Mouse (Mus musculus): Measurements from ENCODE around the gene Rbm20. TPM values are rescaled to one million over a fixed set of nuclear protein-coding genes. Genes with fewer than 3 reads are reported as not detected.
"Not testable (repeated sequence)": the region's sequence is repeated elsewhere in the genome, so short reads cannot be mapped to it uniquely, and the experiment has no call there.

The Rbm20 gene
- total and polyA plus RNA-seq, 2 experiments from 2014 or later, result 0.86 to 1.9 TPM

DNA sequence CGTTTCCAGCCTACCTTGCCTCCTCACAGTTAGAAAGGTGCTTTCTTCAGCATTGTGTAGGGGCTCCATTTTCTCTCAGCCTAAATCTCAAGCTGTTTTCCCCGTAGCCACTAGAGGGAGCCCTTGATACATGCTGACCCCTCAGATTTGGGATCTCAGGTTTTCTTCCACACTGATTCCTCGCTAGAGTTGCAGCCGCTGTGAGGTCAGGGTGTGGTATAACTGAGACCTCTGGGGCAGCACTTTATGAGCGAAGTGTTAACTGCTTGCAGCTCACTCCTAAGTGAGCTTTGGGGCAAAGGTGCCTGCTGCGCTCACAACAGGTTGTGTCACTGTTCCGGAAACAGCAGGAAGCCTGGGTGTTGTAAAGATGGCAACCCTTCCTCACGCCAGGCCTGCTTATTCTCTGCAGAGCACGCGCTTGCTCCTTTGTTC lies 28.3 kb upstream of the Rbm20 start:
- Histone ChIP-seq H3K4me1 (ENCODE audit: insufficient read depth, low read length) (no peaks in the 10 kb centered on the region), H3K36me3 (ENCODE audit: insufficient read depth, low read length) (peaks cover 20% of the 10 kb centered on the region), H3K27me3 (ENCODE audit: insufficient read depth, low read length) (no peaks in the 10 kb centered on the region), H3K4me2 (ENCODE audit: low read depth, low read length) (peak overlapping the region; percentile 30; the same call in 1 of the 2 replicates), H3K4me3 (ENCODE audit: low read length) (no peak overlapping the region), H3K27ac (peak overlapping the region; percentile 45; the same call in 1 of the 2 replicates), H3K9me3 (ENCODE audit: low read length) (no peaks in the 10 kb centered on the region), H3K9ac (replicated peaks; ENCODE audit: low read length) (no peak overlapping the region)
- TF ChIP-seq CTCF (IDR thresholded peaks at IDR 0.05; ENCODE audit: low read depth), result peak; percentile 97
- peak; percentile 79 for ATAC-seq
- peak; percentile 87 for DNase-seq (ENCODE audit: low spot score)
- 41% methylated on average over 10 of the region's 10 CpGs for WGBS

DNA sequence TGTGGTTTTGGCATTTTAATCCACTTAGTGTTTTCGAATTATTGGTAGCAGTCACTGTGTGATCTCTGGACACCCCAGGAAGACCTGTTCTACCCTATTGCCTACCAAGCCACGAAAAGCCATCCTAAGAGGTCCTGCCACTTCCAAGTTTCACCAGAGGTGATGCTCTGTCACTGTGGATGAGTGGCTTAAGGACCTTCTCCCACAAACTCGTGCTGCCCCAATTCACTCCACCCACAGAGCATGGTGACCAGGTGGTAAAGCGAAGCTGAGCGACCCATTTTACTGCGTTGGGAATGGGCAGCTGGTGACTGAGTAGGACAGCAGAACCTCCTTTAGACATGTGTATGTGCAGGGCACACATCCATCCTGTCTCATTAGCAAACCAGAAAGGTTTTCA lies 27.7 kb upstream of the Rbm20 start:
- DNase-seq (ENCODE audit: low spot score) (peak; percentile 57), ATAC-seq (peak; percentile 56)
- Histone ChIP-seq H3K27ac (no peak overlapping the region), H3K4me3 (ENCODE audit: low read length) (no peak overlapping the region), H3K9me3 (ENCODE audit: low read length) (no peaks in the 10 kb centered on the region), H3K4me1 (ENCODE audit: insufficient read depth, low read length) (peaks cover 3% of the 10 kb centered on the region; the same call in 1 of the 2 replicates), H3K27me3 (ENCODE audit: insufficient read depth, low read length) (no peaks in the 10 kb centered on the region), H3K4me2 (ENCODE audit: low read depth, low read length) (no peak overlapping the region), H3K36me3 (ENCODE audit: insufficient read depth, low read length) (peaks cover 18% of the 10 kb centered on the region), H3K9ac (replicated peaks; ENCODE audit: low read length) (no peak overlapping the region)
- peak; percentile 77 for TF ChIP-seq CTCF (IDR thresholded peaks at IDR 0.05; ENCODE audit: low read depth)
- WGBS, result 74% methylated on average over 6 of the region's 6 CpGs

DNA sequence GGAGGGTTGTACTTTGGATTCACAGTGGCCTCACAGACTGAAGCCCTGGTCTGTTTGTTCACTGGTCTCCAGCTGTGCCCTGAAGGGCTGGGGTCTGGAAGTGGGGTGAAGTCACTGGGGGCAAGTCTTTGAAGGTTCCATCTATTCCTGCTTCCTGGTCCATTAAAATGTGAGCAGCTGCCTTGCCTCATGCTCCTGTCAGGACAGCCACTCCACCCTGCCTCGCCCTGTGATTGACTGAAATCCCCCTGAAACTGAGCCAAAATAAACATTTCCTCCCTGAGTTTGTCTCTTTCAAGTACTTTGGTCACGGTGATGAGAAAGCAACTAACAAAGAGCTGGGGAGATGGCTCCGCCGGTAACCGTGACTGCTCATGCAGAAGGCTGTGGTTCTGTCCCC lies 27.3 kb upstream of the Rbm20 start:
- ATAC-seq (no peak), DNase-seq (ENCODE audit: low spot score) (peak; percentile 17)
- no peaks in the 10 kb centered on the region for H3K27me3 ChIP-seq (ENCODE audit: insufficient read depth, low read length)
- no peak overlapping the region for H3K9ac ChIP-seq (replicated peaks; ENCODE audit: low read length)
- TF ChIP-seq CTCF (IDR thresholded peaks at IDR 0.05; ENCODE audit: low read depth), result no peak
- H3K27ac ChIP-seq, result no peak overlapping the region
- H3K4me2 ChIP-seq (ENCODE audit: low read depth, low read length), result no peak overlapping the region
- H3K9me3 ChIP-seq (ENCODE audit: low read length), result no peaks in the 10 kb centered on the region
- WGBS, result 45% methylated on average over 5 of the region's 5 CpGs
- no peak overlapping the region for H3K4me3 ChIP-seq (ENCODE audit: low read length)
- H3K4me1 ChIP-seq (ENCODE audit: insufficient read depth, low read length), result peaks cover 5% of the 10 kb centered on the region; the same call in 1 of the 2 replicates
- peaks cover 17% of the 10 kb centered on the region for H3K36me3 ChIP-seq (ENCODE audit: insufficient read depth, low read length)

DNA sequence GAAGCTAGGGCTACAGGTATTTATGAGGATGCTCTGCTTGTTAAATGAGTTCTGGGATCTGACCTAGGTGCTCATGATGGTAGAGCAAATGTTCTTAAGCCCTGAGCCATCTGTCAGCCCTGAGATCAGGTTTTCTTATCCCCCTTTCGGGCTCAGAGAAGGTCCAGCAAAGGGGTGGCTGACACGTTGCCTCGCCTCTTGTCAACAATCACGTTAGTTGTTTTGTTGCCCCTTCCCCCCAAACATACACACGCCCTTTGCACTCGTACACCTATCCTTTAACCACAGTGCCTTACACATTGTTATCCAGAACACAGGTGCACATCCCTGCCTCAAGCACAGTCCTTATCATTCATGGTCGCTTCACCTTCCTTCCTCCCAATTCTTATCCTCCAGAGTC lies 26.2 kb upstream of the Rbm20 start:
- H3K9ac ChIP-seq (replicated peaks; ENCODE audit: low read length), result no peak overlapping the region
- no peak for TF ChIP-seq CTCF (IDR thresholded peaks at IDR 0.05; ENCODE audit: low read depth)
- H3K4me1 ChIP-seq (ENCODE audit: insufficient read depth, low read length), result peaks cover 5% of the 10 kb centered on the region; the same call in 1 of the 2 replicates
- peaks cover 8% of the 10 kb centered on the region for H3K36me3 ChIP-seq (ENCODE audit: insufficient read depth, low read length)
- H3K9me3 ChIP-seq (ENCODE audit: low read length), result no peaks in the 10 kb centered on the region
- H3K27me3 ChIP-seq (ENCODE audit: insufficient read depth, low read length), result no peaks in the 10 kb centered on the region
- no peak overlapping the region for H3K4me2 ChIP-seq (ENCODE audit: low read depth, low read length)
- H3K27ac ChIP-seq, result no peak overlapping the region
- DNase-seq (ENCODE audit: low spot score), result no peak
- no peak overlapping the region for H3K4me3 ChIP-seq (ENCODE audit: low read length)
- WGBS, result 78% methylated on average over 7 of the region's 7 CpGs
- ATAC-seq, result no peak

DNA sequence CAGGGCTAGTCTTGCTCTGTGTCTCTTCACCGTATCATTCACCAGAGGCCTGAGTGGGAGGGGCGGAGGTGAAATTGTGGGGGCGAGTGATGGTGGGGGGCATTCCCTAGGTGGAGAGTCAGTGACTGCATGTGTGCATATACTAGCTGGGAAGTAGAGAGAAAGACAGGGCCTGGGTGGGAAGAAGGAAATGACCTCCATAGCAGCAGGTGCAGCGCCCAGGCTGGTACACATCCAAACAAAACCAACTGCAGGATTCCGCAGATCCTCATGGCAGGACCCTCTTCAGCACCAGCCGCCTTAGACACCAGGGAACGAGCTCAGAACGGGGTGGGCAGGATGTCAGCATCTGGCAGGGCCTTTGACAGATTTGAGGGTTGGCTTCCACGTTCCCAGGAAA lies 24.8 kb upstream of the Rbm20 start:
- no peak for TF ChIP-seq CTCF (IDR thresholded peaks at IDR 0.05; ENCODE audit: low read depth)
- Histone ChIP-seq H3K4me2 (ENCODE audit: low read depth, low read length) (no peak overlapping the region), H3K36me3 (ENCODE audit: insufficient read depth, low read length) (no peaks in the 10 kb centered on the region), H3K4me1 (ENCODE audit: insufficient read depth, low read length) (peaks cover 5% of the 10 kb centered on the region; the same call in 1 of the 2 replicates), H3K9ac (replicated peaks; ENCODE audit: low read length) (no peak overlapping the region), H3K27ac (no peak overlapping the region), H3K4me3 (ENCODE audit: low read length) (no peak overlapping the region), H3K27me3 (ENCODE audit: insufficient read depth, low read length) (no peaks in the 10 kb centered on the region), H3K9me3 (ENCODE audit: low read length) (no peaks in the 10 kb centered on the region)
- WGBS, result 53% methylated on average over 9 of the region's 9 CpGs
- ATAC-seq (no peak), DNase-seq (ENCODE audit: low spot score) (no peak)

DNA sequence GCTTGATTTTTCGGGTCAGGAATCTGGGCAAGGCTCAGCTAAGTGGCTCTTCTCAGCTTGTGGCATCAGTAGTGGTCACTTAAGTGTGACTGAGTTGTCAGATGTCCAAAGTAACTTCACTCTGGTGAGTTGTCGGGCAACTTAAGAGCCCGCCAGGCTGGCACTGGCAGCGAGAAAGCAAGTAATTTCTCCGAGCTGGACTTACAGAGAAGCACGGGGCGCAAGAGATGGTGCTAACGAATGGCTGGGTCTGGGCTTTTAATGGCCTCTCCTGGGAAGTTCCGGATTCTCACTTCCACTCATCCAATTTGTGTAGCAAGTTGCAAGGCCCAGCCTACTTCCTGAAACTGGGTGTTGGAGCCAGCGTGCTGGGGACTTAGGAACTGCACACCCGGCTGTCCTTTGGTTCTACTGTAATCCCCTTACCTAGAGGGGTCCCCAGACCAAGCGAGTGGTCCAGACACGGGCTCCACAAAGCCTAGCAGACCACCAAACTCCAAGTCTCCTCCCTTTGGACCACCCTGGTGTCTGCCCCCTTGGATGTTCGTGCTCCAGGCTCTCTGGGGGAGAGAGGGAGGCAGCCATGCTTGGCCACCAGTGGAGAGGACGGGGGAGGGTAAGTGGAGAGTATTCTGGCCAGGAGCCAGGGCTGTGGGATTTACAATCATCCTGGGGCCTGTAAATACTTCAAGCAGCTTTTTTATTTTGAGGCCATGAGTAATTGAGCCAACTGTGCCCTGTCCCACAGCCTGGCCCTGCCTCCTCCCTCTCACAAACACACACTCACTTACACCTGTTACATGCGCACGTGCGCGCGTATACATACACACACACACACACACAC lies 23.3 kb upstream of the Rbm20 start:
- Histone ChIP-seq H3K27me3 (ENCODE audit: insufficient read depth, low read length) (no peaks in the 10 kb centered on the region), H3K4me1 (ENCODE audit: insufficient read depth, low read length) (peaks cover 5% of the 10 kb centered on the region; the same call in 1 of the 2 replicates), H3K9me3 (ENCODE audit: low read length) (no peaks in the 10 kb centered on the region), H3K4me2 (ENCODE audit: low read depth, low read length) (no peak overlapping the region), H3K4me3 (ENCODE audit: low read length) (no peak overlapping the region), H3K27ac (peak overlapping the region; percentile 16; the same call in 1 of the 2 replicates), H3K9ac (replicated peaks; ENCODE audit: low read length) (no peak overlapping the region), H3K36me3 (ENCODE audit: insufficient read depth, low read length) (no peaks in the 10 kb centered on the region)
- ATAC-seq, result peak; percentile 42; the same call in 1 of the 2 replicates
- no peak for TF ChIP-seq CTCF (IDR thresholded peaks at IDR 0.05; ENCODE audit: low read depth)
- 59% methylated on average over 20 of the region's 20 CpGs for WGBS
- DNase-seq (ENCODE audit: low spot score), result peak; percentile 44

DNA sequence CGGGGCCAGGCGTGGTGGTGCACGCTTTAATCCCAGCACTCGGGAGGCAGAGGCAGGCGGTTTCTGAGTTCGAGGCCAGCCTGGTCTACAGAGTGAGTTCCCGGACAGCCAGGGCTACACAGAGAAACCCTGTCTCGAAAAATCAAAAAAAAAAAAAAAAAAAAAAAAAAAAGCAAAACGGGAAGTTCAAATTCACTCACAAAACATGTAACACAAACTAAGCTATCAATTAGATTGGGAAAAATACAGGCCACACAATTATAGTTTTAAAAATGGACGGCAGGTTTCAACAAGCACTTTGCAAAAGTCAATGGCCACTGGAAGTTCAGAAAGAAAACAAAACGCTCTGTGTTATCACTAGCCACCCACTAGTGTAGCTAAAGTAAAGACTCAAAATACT lies 20.7 kb upstream of the Rbm20 start:
- ATAC-seq; H3K4me2 ChIP-seq (ENCODE audit: low read depth, low read length); H3K4me3 ChIP-seq (ENCODE audit: low read length); H3K9me3 ChIP-seq (ENCODE audit: low read length); H3K27ac ChIP-seq; H3K36me3 ChIP-seq (ENCODE audit: insufficient read depth, low read length); DNase-seq (ENCODE audit: low spot score); H3K27me3 ChIP-seq (ENCODE audit: insufficient read depth, low read length); H3K4me1 ChIP-seq (ENCODE audit: insufficient read depth, low read length); H3K9ac ChIP-seq (replicated peaks; ENCODE audit: low read length): not testable (repeated sequence)
- WGBS, result 90% methylated on average over 11 of the region's 11 CpGs
